Mouse (Mus musculus) thymus, postnatal 10 days (tissue): ENCODE measurements around the gene Hoxd8.

Source experiments
- DNase-seq, 2 experiments: peaks; one replicate each; pipeline ENCODE4 v3.0.0; 2021; ENCODE audit warnings: low spot score in 2 of 2

Hoxd8 gene

DNA sequence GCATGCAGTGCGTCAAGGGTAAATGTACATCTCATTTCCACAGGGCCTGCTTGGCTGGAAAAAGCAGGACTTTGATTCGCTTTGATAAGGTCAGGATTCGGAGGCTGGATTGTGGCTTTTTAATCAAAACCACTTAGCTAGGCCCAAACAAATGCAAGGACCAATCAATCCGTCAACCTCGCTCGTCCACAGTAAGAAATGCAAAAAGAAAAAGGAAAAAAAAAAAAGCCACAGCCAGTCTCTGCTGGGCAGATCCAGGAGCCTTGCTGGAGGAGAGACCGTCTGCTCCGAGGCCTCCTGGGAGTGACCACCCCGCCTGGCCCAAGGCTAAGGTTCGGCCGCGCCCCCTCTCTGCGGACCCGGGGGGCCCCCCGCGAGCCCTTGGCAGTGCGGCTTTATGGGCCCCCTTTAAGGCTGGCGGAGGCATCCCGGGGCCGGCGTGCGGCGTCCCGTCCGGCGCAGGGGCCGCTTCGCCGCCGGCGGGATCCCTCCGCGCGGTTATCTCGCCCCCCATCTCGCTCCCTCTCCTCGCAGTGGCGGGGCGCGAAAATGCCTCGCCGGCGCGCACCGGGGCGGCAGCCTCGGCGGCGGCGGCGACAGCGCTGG, at the start of gene Hoxd8:
Hoxd8 (plus strand) TSS at position 223 of the 606 bp plus-strand sequence.
- DNase-seq: no peak

DNA sequence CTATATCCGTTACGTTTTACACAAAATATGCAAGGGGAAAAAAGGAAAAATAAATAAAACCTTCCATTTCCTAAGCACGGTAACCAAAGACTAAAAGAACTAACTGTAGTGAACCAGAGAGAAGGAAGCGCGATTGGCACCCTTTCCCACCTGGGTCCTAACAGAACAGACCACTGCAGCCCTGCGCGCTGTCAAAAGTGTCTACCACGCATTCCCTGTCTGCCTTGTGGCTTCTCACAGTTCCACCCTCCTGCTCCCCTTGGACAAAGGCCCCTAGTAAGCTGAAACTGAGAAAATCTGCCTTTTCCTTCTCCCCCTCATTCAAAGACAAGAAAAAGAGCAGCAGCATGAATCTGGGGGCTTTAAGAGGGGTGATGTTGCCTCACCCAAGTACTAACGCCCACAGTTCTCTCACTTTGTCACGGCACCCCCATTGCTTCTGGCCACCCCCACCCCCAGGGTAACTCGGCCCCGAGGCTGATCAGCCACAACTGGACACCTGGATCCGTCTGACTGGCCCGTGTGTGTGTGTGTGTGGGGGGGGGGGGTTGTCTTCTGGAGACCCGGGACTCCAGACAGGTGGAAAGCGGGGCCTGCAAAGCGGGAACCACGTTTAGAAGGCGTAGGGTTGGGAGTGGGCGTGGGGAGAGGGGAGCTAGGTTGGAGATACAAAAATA, 49.5 kb upstream of the Hoxd8 start:
- no peak for DNase-seq

DNA sequence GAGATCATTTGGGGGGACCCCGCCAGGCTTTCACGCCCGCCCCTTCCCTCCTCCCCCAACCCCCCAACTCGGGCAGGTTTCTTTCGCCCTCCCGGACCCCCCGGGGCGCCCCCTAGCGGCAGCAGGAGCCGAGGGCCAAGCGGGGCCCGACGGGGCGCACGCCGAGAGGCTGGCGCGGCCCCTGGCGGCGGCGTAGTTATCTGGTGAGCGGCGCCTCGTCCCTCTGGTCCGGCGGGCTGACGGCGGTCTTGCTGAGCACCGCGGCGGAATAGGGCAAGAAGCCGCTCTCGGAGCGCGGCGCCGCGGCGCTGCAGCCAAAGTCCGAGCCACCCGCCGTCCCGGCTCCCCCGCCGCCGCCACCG, 49.0 kb upstream of the Hoxd8 start:
- DNase-seq: peak in 1 of 2 experiments; percentile 37

DNA sequence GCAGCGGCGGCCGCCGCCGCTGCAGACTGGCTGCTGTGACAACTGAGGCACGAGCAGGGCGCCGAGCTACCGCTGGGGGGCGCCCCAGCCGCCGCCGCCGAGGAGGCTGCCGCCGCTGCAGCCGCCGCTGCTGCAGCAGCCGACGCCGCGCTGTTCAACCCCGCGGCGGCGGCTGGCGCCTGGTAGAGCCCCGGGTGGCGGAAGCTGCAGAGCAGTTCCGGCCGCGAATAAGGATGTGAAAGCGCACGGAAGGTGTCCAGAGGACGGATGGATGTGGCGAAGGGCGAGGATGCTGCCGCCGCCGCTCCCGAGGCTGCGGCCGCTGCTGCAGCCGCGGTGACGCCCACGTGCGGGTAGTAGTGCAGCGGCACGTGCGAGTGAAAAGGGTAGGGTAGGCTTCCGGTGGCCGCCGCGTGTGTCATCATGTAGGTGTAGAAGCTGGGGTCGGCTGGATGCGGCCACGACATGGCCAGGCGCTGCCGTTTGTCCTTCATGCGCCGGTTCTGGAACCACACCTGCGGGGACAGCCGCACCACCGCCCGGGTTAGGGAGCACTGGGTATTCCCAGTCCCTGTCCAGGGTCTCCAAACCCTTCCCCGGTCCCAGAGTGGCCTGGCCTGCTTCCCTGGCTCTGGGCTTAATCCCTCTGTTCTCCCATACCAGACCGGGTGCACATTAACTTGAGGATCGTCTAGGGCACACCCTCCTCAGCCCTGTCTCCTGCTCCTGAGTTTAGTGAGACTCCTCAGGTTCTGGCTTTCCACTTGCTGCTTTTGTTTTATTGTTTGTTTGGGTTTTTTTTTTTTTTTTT, 48.4 kb upstream of the Hoxd8 start:
- DNase-seq: no peak

DNA sequence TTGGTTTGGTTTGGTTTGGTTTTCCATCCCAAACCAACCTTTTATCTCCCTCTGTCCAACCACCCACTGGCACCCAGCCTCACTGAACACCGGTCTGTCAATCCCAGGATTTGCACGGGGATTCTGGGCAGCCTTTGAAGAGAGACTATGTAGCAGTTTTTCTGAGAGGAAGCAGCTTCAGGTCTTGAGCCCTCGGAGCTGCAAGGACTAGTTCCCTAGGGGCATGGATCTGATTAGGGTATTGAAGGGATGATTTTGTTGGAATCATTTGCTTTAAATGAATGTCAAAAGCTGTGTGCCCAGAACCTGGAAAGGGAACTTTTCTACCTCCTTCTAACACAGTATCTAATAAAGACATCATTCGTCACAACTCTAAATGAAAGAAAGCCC, 47.8 kb upstream of the Hoxd8 start:
- no peak for DNase-seq

DNA sequence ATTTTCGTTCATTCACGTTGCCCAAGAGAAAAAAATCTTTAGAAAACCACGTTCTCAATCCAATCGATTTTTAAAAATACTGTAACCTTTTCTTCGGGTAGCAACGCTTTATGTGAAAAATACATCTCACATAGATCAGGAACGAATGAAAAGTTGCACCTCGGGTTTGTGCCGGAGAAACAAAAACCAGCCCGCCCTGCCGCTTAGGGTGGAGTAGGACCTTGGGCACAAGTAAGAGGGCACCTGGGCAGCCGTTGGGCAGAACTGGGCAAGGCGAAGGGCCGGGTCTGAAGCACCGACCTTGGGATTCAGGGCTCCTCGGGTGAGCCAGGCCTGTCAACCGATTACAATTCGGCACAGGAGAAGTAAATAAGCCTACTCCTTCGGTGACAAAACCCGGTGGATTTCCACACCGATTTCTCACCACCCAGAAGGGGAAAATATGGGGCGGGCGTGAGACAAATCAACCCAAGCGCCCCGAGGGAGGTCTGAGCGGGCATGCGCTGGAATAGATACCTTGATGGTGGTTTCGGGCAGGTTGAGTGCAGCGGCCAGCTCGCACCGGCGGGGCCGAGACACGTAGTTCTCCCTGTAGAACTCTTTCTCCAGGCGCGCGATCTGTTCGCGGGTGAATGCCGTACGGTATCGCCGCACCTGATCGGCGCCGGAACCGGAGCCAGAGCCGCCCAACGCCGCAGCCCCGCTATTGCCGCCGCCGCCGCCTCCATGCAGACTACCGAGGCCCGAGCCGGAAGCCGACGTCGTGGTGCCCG, 47.0 kb upstream of the Hoxd8 start:
- DNase-seq: no peak

DNA sequence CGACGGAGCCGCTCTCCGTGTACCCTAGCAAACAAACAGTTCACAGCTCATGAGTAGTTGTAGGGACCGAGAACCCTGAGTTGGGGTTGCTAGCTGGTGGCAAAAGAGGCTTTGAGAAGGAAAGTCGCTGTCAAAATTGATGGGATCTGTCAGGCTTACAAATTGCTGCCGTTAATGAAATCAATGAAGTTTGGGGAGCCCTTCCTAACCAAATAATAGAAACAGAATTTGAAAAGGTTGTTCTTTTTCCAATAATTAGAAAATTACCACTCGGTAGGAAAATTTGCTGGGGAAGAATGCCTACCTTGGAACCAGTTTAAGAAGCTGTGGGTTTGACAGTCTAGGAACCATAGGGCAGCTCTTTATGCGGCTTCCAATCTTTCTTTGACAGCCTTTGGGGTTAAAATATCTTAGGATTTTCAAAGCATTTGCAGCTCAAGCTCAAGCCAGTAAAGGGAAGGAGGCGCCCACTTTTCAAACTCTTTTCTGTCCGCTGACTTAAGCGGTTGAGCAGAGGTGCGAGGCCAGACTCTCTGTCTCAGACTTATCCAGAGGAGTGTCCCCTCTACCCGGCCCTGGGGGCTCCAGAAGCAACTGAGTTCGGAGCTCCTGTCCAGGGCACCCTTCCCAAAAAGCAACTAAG, 46.3 kb upstream of the Hoxd8 start:
- DNase-seq: no peak

DNA sequence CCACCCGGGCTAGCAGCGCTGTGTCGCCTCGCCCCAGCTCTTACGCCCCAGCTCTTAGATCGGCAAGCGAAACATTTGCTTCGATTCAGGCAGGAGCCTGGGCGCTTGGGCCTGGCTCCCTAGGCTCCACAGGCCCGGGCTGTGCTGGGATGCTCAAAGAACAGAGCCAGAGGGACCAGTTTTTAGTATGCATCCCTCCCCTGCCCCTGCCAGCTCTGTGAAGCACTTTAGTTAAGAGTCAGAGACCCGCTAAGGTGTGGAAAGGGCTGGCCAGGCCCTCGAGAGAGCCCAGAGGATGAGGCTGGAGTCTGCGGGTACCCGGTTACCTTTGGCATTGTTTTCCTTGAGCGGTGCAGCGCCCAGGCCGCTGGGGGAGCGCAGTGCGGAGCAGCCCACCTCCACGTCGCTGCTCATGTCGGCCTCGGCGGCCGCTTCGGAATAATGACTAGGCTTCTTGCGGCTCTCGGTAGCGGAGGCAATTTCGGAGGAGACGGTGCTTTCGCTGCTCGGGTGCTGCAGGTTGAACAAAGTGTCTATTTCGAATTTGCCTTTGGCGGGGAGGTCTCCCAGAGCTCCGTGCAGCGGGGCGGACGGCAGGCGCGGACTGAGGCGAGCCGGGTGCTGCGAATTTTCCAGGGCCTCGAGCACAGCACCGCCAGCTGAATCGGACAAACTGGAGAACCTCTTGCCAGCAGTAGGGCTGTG, 45.6 kb upstream of the Hoxd8 start:
- no peak for DNase-seq

DNA sequence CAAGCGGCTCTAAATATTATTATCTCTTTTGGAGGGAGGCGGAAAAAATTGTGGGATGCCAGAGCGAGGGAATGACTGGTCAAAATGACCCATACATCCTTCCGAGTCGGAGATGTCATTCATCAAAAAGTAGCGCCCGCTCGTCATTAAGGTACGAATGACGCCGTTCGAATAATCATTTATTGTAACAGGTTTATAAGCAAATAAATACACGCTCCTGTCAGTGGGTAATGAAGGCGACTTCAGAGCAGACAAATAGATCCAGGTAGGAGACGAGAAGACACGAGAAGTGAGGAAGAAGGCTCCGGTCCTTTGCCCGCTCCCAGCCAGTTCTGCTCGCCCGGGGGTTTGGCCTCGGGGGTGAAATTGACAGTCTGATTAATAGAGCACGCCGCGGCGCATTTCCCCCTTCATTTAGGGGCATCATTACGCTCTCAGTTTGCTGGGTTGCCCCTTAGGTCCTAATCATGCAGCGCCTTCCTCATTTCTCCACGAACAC, 44.9 kb upstream of the Hoxd8 start, which contains the start of gene Evx2:
Evx2 (minus strand) TSS at position 51 of the 499 bp plus-strand sequence.
- DNase-seq: no peak

DNA sequence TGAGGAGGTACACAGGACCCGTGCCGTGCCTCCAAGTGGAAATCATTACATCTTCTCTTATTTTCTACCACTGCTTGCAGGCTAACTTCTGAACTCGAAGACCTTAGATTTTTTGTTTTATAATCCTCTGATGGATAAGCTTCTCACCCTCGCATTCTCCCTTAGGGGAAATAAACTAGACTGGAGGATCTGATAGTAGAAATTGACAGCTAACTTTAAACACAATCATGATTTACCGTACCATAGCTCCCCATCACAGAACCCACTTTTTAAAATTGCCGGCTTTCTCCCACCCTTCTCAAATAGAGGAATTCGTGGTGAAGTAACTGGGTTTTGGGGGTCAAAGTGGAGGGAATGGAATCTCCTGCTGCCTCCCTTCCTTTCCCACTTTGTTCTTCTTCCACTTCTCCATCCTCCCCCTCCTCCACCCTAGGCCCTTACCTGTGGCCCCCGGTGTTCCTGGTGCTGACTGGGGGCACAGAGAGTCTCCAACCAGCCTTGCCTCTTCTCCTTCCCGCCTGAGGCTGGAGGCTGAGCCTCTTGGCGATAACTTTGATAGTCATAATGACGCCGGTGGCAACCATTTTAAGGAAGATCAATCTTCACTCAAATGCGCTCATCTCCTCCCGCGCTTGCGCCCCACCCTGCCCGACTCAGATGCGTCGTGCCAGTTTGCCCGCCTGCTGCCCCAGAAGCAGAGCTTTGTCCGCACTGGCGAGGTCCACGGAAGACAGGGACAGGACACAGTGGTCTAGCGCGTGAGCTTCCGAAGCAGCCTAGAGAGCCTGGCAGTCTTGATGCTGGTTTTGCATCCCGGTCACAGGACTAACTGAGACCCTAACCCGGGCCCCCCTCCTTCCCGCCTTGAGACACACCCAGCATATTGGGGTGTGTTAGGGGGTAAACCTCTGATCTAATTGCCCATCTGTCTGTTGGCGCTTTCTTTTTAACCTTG, 43.7 kb upstream of the Hoxd8 start:
- no peak for DNase-seq

DNA sequence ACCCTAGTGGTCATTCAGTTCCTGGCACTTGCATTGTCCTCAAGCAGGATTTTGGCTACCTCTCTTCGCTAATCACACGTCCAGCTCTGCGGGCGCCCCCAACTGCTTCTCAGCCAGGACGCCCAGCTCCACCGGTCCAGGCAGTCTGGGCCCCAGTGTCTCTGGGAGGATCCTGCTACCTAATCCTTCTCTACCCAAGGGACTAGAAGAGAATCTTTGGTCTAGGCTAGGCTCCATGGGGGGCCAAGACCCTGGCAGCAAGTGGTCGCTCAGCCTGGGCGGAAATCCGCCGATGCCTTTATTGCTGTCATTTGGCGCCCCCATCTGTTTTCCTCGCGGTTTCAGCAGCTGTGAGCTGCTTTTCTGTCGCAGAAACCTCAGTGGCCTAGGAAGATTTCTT, 42.7 kb upstream of the Hoxd8 start:
- DNase-seq: no peak

DNA sequence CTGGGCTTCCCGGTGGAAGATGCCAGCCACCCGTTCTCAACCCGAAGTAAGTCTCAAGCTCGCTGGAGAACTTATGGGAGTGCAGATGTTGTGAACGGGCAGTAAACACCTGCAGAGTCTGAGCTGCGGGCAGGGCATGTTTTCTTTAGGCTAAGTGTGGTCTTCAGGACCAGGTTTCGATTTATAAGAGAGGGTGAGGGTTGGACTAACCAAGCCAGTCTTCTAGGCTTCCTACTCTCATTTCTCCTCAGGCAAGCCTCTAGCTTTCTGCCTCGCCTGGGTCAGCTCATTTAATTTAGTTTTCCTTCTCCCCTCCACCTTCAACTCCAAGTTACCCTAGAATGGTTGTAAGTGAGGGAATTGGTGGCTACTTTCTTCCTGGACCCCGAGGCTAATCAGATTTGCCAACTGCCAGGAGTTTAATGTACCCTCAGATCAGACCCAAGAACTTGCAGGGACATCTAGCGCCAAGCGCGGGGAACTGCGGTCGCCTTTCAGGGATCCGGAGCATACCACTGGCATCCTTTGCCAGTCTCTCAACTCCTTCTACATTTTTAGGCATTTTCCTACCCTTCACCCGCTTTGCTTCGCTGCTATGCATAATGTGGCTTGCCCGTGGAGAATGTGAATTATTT, 41.0 kb upstream of the Hoxd8 start:
- DNase-seq: no peak

DNA sequence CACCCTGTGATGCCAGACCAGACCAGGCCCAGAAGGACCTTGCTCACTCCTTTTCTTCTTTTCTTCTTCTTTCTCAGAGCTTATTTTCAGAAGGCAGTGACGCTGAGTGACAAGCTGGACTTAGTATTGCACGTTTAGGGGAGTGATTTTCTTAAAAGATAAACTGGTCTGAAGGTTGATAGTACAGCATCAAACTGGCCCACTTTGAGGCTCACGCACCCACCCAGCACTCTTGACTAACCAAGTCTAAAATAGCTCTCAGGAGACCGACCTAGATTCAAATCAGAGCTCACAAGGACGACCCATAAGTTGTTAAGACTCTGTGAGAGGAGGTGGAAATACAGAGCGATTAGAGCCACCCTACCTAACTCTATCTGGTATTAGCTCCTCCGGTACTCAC, 38.0 kb upstream of the Hoxd8 start:
- DNase-seq: no peak

DNA sequence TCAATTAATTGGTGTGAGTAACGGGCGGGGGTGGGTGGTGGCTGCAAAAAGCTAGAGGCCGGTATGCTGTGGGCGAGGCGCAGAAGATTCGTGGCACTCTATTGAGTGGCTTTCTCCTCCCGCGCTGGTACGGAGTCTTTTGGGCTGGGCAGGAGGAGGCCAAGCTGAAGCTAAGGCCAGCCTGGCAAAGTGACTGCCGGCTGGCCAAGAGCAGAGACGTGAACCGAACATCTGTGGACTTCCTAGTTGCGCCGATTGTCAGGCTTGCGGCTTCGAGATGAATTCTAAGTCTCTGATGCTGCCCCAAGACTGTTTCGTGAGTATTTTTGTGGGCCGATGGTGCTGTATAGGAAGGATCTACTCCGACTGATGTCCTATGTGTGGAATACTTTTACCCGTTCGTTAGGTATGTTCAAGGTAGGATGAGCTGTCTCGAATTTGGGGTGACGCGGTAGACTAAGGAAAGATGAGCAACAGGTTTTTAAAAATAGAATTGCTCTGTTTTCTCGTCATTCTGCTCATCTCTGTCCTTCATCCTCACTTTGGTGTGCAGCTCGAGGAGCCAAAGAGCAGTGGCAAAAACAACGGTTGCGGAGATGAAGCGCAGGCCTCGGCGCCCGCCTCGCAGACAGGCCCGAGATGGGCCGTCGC, 37.1 kb upstream of the Hoxd8 start:
- no peak for DNase-seq

DNA sequence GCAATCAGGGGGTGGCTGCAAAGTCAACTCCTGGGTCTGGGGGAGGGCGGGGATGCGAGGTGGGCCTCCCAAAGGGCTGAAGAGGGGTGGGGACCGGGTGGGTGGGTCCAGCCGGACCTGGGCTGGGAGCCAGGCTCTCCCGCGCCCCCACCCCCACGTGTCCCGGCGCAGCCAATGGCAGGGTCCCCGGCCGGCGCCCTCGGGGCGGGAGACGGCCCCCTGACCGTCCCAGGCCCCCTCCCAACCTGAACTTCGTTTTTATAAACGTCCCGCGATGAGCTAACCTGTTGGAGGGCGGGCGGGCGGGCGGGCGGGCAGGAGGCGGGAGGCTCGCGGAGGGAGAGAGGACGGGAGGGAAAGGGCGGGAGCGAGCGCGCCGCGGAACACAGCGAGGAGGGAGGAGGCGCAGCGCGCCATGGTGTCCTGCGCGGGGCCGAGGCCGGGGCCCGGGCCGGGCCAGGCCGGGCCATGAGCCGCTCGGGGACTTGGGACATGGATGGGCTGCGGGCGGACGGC, 36.5 kb upstream of the Hoxd8 start, which contains the start of gene Hoxd13:
Hoxd13 (plus strand) TSS at position 469 of the 516 bp plus-strand sequence.
- no peak for DNase-seq

DNA sequence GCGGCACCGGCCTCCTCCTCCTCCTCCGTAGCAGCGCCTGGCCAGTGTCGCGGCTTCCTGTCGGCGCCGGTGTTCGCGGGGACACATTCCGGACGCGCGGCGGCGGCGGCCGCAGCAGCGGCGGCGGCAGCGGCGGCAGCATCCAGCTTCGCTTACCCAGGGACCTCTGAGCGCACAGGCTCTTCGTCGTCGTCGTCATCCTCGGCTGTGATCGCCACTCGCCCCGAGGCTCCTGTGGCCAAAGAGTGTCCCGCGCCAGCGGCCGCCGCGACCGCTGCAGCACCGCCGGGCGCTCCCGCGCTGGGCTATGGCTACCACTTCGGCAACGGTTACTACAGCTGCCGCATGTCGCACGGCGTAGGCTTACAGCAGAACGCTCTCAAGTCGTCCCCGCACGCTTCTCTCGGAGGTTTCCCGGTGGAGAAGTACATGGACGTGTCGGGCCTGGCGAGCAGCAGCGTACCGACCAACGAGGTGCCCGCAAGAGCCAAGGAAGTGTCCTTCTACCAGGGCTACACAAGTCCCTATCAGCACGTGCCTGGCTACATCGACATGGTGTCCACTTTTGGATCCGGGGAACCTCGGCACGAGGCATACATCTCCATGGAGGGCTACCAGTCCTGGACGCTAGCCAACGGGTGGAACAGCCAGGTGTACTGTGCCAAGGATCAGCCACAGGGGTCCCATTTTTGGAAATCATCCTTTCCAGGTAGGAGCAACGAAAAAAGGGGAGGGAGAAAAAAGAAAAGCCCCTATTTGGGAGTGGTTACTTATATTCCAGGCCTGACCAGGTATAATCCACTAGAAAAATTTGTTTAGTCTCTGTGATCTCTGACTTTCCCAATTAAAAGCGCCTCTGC, 35.8 kb upstream of the Hoxd8 start:
- no peak for DNase-seq

DNA sequence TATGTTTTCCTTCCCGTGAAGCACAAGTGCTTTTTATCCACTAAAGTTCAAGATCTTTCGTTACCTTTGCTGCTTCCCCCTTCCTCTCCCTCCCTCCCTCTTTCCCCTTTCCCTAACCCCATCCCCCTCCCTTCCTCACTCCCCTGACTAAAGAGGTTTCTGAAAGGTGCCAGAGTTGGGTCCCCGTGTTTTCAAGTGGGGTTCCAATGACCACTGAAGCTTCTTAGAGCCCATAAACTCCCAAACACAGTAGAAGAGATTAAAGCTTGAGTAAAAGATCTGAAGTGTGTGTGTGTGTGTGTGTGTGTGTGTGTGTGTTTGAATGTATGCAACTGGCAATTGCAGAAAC, 35.2 kb upstream of the Hoxd8 start:
- DNase-seq: no peak
